ENCODE assay signal across 18 mouse cellular contexts in genomic region chr4:46952562-46952961, GRCm38 (mm10). TPM values are rescaled to one million over a fixed set of nuclear protein-coding genes. Genes with fewer than 3 reads are reported as not detected.
"Had no signal": no experiment of that assay in that cellular context is flagged by ENCODE, and none has a peak within 500 bp of the region (broad histone marks: within the 10 kb centered on the region; RNA-seq: fewer than 3 reads in every experiment).

No protein-coding gene starts in this region.

- H3K27me3 ChIP-seq: neural tube, embryonic 13.5 days; neural tube, embryonic 15.5 days; stomach, embryonic 15.5 days had no signal

- H3K27ac ChIP-seq: neural tube, embryonic 13.5 days; neural tube, embryonic 15.5 days; stomach, embryonic 15.5 days; stomach, postnatal 0 days had no signal

- H3K4me3 ChIP-seq: neural tube, embryonic 13.5 days; neural tube, embryonic 15.5 days; stomach, embryonic 15.5 days had no signal

- H3K9ac ChIP-seq: neural tube, embryonic 13.5 days; neural tube, embryonic 15.5 days; stomach, embryonic 15.5 days had no signal

- H3K4me2 ChIP-seq: neural tube, embryonic 13.5 days; neural tube, embryonic 15.5 days; stomach, embryonic 15.5 days had no signal

- H3K4me1 ChIP-seq: neural tube, embryonic 13.5 days; neural tube, embryonic 15.5 days; stomach, embryonic 15.5 days had no signal

- DNase-seq: retina, postnatal 1 day; right cerebral cortex, adult 18-20 months; right cerebral cortex, postnatal 14 days; right cerebral cortex, postnatal 25 days; right cerebral cortex, postnatal 4 days; spleen, adult 18-20 months; thymus, adult 18-20 months; thymus, adult 2 months; thymus, postnatal 14 days; thymus, postnatal 25 days; thymus, postnatal 36 days; thymus, postnatal 4 days had no signal

- H3K36me3 ChIP-seq: neural tube, embryonic 13.5 days; neural tube, embryonic 15.5 days; stomach, embryonic 15.5 days had no signal

- H3K9me3 ChIP-seq: neural tube, embryonic 13.5 days; neural tube, embryonic 15.5 days; stomach, embryonic 15.5 days had no signal

RNA-seq across cellular contexts. Expression of gene Gabbr2, which starts 39.1 kb away (rescaled TPM):
- total RNA-seq: neutrophil, adult 5-6 weeks had no signal
- polyA plus RNA-seq: spleen, adult 2 months had no signal
